Mouse (Mus musculus): ENCODE data around the gene Usp49. TPM values are rescaled to one million over a fixed set of nuclear protein-coding genes. Genes with fewer than 3 reads are reported as not detected.
"Not testable (repeated sequence)": the region's sequence is repeated elsewhere in the genome, so short reads cannot be mapped to it uniquely, and the experiment has no call there.

Gene Usp49
- polyA plus RNA-seq (2012; rRNA removed): 6.5 and 7.6 TPM in 2 replicates

- no peak for DNase-seq (ENCODE audit: low spot score)
Measured at GRCm38 (mm10) chr17:47630678-47631065, at the start of gene Usp49. Usp49 (plus strand) TSS chr17:47630690.

GRCm38 (mm10) chr17:47580962-47581361 is 49.5 kb upstream of the Usp49 start:
- no peak for DNase-seq (ENCODE audit: low spot score)

GRCm38 (mm10) chr17:47588517-47588916 is 42.0 kb upstream of the Usp49 start:
- no peak for DNase-seq (ENCODE audit: low spot score)

GRCm38 (mm10) chr17:47591073-47591472 is 39.4 kb upstream of the Usp49 start:
- no peak for DNase-seq (ENCODE audit: low spot score)

GRCm38 (mm10) chr17:47593215-47593853 is 37.2 kb upstream of the Usp49 start:
- peak; percentile 81 for DNase-seq (ENCODE audit: low spot score)

- DNase-seq (ENCODE audit: low spot score): peak; percentile 36
Measured at GRCm38 (mm10) chr17:47593854-47594182, 36.7 kb upstream of the Usp49 start.

- peak; percentile 44 for DNase-seq (ENCODE audit: low spot score)
Measured at GRCm38 (mm10) chr17:47594183-47594968, 36.1 kb upstream of the Usp49 start.

- DNase-seq (ENCODE audit: low spot score): no peak
Measured at GRCm38 (mm10) chr17:47594969-47595247, 35.6 kb upstream of the Usp49 start.

- DNase-seq (ENCODE audit: low spot score): peak; percentile 34
Measured at GRCm38 (mm10) chr17:47595248-47596161, 35.0 kb upstream of the Usp49 start.

GRCm38 (mm10) chr17:47596162-47596838 is 34.2 kb upstream of the Usp49 start:
- no peak for DNase-seq (ENCODE audit: low spot score)

- no peak for DNase-seq (ENCODE audit: low spot score)
Measured at GRCm38 (mm10) chr17:47596839-47597164, 33.7 kb upstream of the Usp49 start.

- DNase-seq (ENCODE audit: low spot score): no peak
Measured at GRCm38 (mm10) chr17:47597261-47597660, 33.2 kb upstream of the Usp49 start.

- DNase-seq (ENCODE audit: low spot score): no peak
Measured at GRCm38 (mm10) chr17:47597838-47598579, 32.5 kb upstream of the Usp49 start.

GRCm38 (mm10) chr17:47598580-47599304 is 31.7 kb upstream of the Usp49 start:
- not testable (repeated sequence) for DNase-seq (ENCODE audit: low spot score)

- DNase-seq (ENCODE audit: low spot score): no peak
Measured at GRCm38 (mm10) chr17:47599511-47600297, 30.8 kb upstream of the Usp49 start.

- no peak for DNase-seq (ENCODE audit: low spot score)
Measured at GRCm38 (mm10) chr17:47600601-47601388, 29.7 kb upstream of the Usp49 start.

GRCm38 (mm10) chr17:47601389-47601755 is 29.1 kb upstream of the Usp49 start:
- DNase-seq (ENCODE audit: low spot score): no peak

GRCm38 (mm10) chr17:47602289-47602688 is 28.2 kb upstream of the Usp49 start:
- no peak for DNase-seq (ENCODE audit: low spot score)

GRCm38 (mm10) chr17:47606220-47606619 is 24.3 kb upstream of the Usp49 start:
- no peak for DNase-seq (ENCODE audit: low spot score)
